Mouse (Mus musculus): ENCODE results near the gene Dlgap5. TPM values are rescaled to one million over a fixed set of nuclear protein-coding genes. Genes with fewer than 3 reads are reported as not detected.

The Dlgap5 gene
- total and polyA plus RNA-seq, 3 experiments, result 45.0 to 71.2 (median 62.4) TPM

GRCm38 (mm10) chr14:47356622-47357021, 61.6 kb downstream of the Dlgap5 start:
- Histone ChIP-seq H3K9ac (ENCODE audit: control insufficient read depth, low read depth, low read length, poor library complexity, severe bottlenecking) (no peak overlapping the region), H3K4me1 (ENCODE audit: control insufficient read depth in 1 of 2, insufficient read depth in 2 of 2, low read length in 2 of 2) (peaks cover 2 to 16% of the 10 kb centered on the region in 2 experiments; a peak in 3 of 4 replicates), H3K27me3 (ENCODE audit: control insufficient read depth in 1 of 2, insufficient read depth in 2 of 2, low read length in 2 of 2) (no peaks in the 10 kb centered on the region), H3K4me3 (ENCODE audit: control insufficient read depth in 1 of 2, insufficient read depth in 1 of 2, low read depth in 2 of 2, low read length in 2 of 2) (no peak overlapping the region), H3K9me3 (replicated peaks; ENCODE audit: insufficient read depth, low read length) (no peaks in the 10 kb centered on the region), H3K36me3 (ENCODE audit: control insufficient read depth in 1 of 2, insufficient read depth in 2 of 2, low read length in 2 of 2) (peaks cover 0 to 7% of the 10 kb centered on the region in 2 experiments; a peak in 2 of 4 replicates), H3K27ac (ENCODE audit: control insufficient read depth, low read depth, low read length) (no peak overlapping the region), H3K79me2 (ENCODE audit: control insufficient read depth, insufficient read depth, low read length, poor library complexity) (no peaks in the 10 kb centered on the region)
- no peak for DNase-seq (ENCODE audit: low read depth, low spot score)
- TF ChIP-seq TCF12 (IDR thresholded peaks at IDR 0.05; ENCODE audit: low read depth, low read length) (no peak), RAD21 (IDR thresholded peaks at IDR 0.05; ENCODE audit: low read depth, low read length) (no peak), CHD1 (IDR thresholded peaks at IDR 0.05; ENCODE audit: low read depth, low read length) (no peak), JUND (IDR thresholded peaks at IDR 0.05; ENCODE audit: low read depth, low read length) (no peak), ZMIZ1 (IDR thresholded peaks at IDR 0.05; ENCODE audit: low read depth, low read length) (no peak), SMC3 (IDR thresholded peaks at IDR 0.05; ENCODE audit: low read depth, low read length) (no peak), SIN3A (IDR thresholded peaks at IDR 0.05; ENCODE audit: low read length) (no peak), MYB (IDR thresholded peaks at IDR 0.05; ENCODE audit: low read depth, low read length) (no peak), MYC (IDR thresholded peaks at IDR 0.05; ENCODE audit: low read depth, low read length) (no peak), POLR2A (IDR thresholded peaks at IDR 0.05; ENCODE audit: control insufficient read depth in 1 of 2, insufficient read depth in 1 of 2, low read depth in 1 of 2, low read length in 2 of 2, poor library complexity in 1 of 2) (no peak), MXI1 (IDR thresholded peaks at IDR 0.05; ENCODE audit: low read depth, low read length) (no peak), POLR2AphosphoS2 (IDR thresholded peaks at IDR 0.05; ENCODE audit: low read length) (no peak), ZKSCAN1 (IDR thresholded peaks at IDR 0.05; ENCODE audit: low read depth, low read length) (no peak), MAFK (IDR thresholded peaks at IDR 0.05; ENCODE audit: borderline replicate concordance, low read depth, low read length) (no peak)

GRCm38 (mm10) chr14:47354948-47355347, 63.3 kb downstream of the Dlgap5 start:
- DNase-seq (ENCODE audit: low read depth, low spot score), result no peak
- H3K36me3 ChIP-seq (ENCODE audit: control insufficient read depth in 1 of 2, insufficient read depth in 2 of 2, low read length in 2 of 2), result peaks cover 0 to 4% of the 10 kb centered on the region in 2 experiments; a peak in 1 of 4 replicates
- peaks cover 0 to 9% of the 10 kb centered on the region in 2 experiments; a peak in 2 of 4 replicates for H3K4me1 ChIP-seq (ENCODE audit: control insufficient read depth in 1 of 2, insufficient read depth in 2 of 2, low read length in 2 of 2)
- no peaks in the 10 kb centered on the region for H3K79me2 ChIP-seq (ENCODE audit: control insufficient read depth, insufficient read depth, low read length, poor library complexity)
- no peaks in the 10 kb centered on the region for H3K27me3 ChIP-seq (ENCODE audit: control insufficient read depth in 1 of 2, insufficient read depth in 2 of 2, low read length in 2 of 2)
- H3K27ac ChIP-seq (ENCODE audit: control insufficient read depth, low read depth, low read length), result no peak overlapping the region
- no peaks in the 10 kb centered on the region for H3K9me3 ChIP-seq (replicated peaks; ENCODE audit: insufficient read depth, low read length)
- TF ChIP-seq NELFE (IDR thresholded peaks at IDR 0.05; ENCODE audit: low read depth, low read length) (no peak), CHD2 (IDR thresholded peaks at IDR 0.05; ENCODE audit: low read length) (no peak), CHD1 (IDR thresholded peaks at IDR 0.05; ENCODE audit: low read depth, low read length) (no peak), POLR2AphosphoS5 (IDR thresholded peaks at IDR 0.05; ENCODE audit: borderline replicate concordance, low read depth, low read length) (no peak)
- H3K9ac ChIP-seq (ENCODE audit: control insufficient read depth, low read depth, low read length, poor library complexity, severe bottlenecking), result no peak overlapping the region
- H3K4me3 ChIP-seq (ENCODE audit: control insufficient read depth in 1 of 2, insufficient read depth in 1 of 2, low read depth in 2 of 2, low read length in 2 of 2), result no peak overlapping the region
